In genomic region chr10:80560621-80561020, GRCm38 (mm10) we compare ENCODE assay signal across 8 mouse cellular contexts. TPM values are rescaled to one million over a fixed set of nuclear protein-coding genes. Genes with fewer than 3 reads are reported as not detected.
DNase-seq lines count a peak whose midpoint lies in the region; ATAC-seq and TF ChIP-seq lines count a peak whose summit lies in the region.

No protein-coding gene starts in this region.

- peak overlapping the region; percentile 93 for H3K9ac ChIP-seq in lung, postnatal 0 days (replicated peaks; ENCODE audit: low read depth)

- peak overlapping the region; percentile 99 for H3K4me3 ChIP-seq in lung, postnatal 0 days (ENCODE audit: low read depth, low read length)
- H3K4me3 ChIP-seq in forebrain, embryonic 10.5 days: peak overlapping the region; percentile 79
- peak overlapping the region; percentile 89 for H3K4me3 ChIP-seq in limb, embryonic 10.5 days
- H3K4me3 ChIP-seq in small intestine, adult 2 months (ENCODE audit: low read depth, low read length): peak overlapping the region; percentile 86

- no peaks in the 10 kb centered on the region for H3K36me3 ChIP-seq in lung, postnatal 0 days (ENCODE audit: insufficient read depth, low read length)
- H3K36me3 ChIP-seq in forebrain, embryonic 10.5 days (replicated peaks): peaks cover 10% of the 10 kb centered on the region; the same call in 1 of the 2 replicates
- peaks cover 21% of the 10 kb centered on the region for H3K36me3 ChIP-seq in limb, embryonic 10.5 days
- H3K36me3 ChIP-seq in small intestine, adult 2 months (ENCODE audit: control insufficient read depth, insufficient read depth, low read length): no peaks in the 10 kb centered on the region

- H3K4me2 ChIP-seq in lung, postnatal 0 days (replicated peaks; ENCODE audit: low read depth, low read length): peak overlapping the region; percentile 79

- TF ChIP-seq EP300 in lung, postnatal 0 days (IDR thresholded peaks at IDR 0.05): no peak

- ATAC-seq in lung, postnatal 0 days: no peak

- WGBS in lung, postnatal 0 days: 1% methylated on average over 13 of the region's 13 CpGs
- 2% methylated on average over 13 of the region's 13 CpGs for WGBS in forebrain, embryonic 10.5 days
- WGBS in limb, embryonic 10.5 days: 1% methylated on average over 13 of the region's 13 CpGs
- 1% methylated on average over 13 of the region's 13 CpGs for WGBS in small intestine, adult 2 months

- no peaks in the 10 kb centered on the region for H3K27me3 ChIP-seq in lung, postnatal 0 days (replicated peaks; ENCODE audit: insufficient read depth, low read length)
- H3K27me3 ChIP-seq in forebrain, embryonic 10.5 days (ENCODE audit: poor library complexity, severe bottlenecking): no peaks in the 10 kb centered on the region
- no peaks in the 10 kb centered on the region for H3K27me3 ChIP-seq in limb, embryonic 10.5 days (ENCODE audit: low read depth, poor library complexity, severe bottlenecking)
- no peaks in the 10 kb centered on the region for H3K27me3 ChIP-seq in small intestine, adult 2 months (ENCODE audit: control insufficient read depth, insufficient read depth, low read length)

- DNase-seq in lung, postnatal 0 days (ENCODE audit: low spot score): peak; percentile 50
- no peak for DNase-seq in lung, postnatal 36 days
- DNase-seq in forebrain, embryonic 10.5 days (ENCODE audit: extremely low spot score, low spot score): no peak
- no peak for DNase-seq in limb, embryonic 10.5 days (ENCODE audit: low spot score)
- DNase-seq in thymus, adult 18-20 months: no peak
- no peak for DNase-seq in urinary bladder, postnatal 25 days (ENCODE audit: low spot score)
- no peak for DNase-seq in Muller cell, postnatal 12 days (ENCODE audit: inconsistent ontology term)

- no peak for TF ChIP-seq POLR2A in small intestine, adult 2 months (IDR thresholded peaks at IDR 0.05; ENCODE audit: low read depth, low read length)

- H3K4me1 ChIP-seq in lung, postnatal 0 days (ENCODE audit: insufficient read depth, low read depth, low read length): peaks cover 23% of the 10 kb centered on the region; the same call in 1 of the 2 replicates
- H3K4me1 ChIP-seq in forebrain, embryonic 10.5 days: peaks cover 51% of the 10 kb centered on the region
- peaks cover 41% of the 10 kb centered on the region for H3K4me1 ChIP-seq in limb, embryonic 10.5 days
- peaks cover 14% of the 10 kb centered on the region for H3K4me1 ChIP-seq in small intestine, adult 2 months (ENCODE audit: control insufficient read depth, insufficient read depth, insufficient read length, low read length)

- no peaks in the 10 kb centered on the region for H3K9me3 ChIP-seq in lung, postnatal 0 days (ENCODE audit: low read length)
- H3K9me3 ChIP-seq in forebrain, embryonic 10.5 days: no peaks in the 10 kb centered on the region
- no peaks in the 10 kb centered on the region for H3K9me3 ChIP-seq in limb, embryonic 10.5 days (replicated peaks)

- H3K27ac ChIP-seq in lung, postnatal 0 days (ENCODE audit: low read length): no peak overlapping the region
- peak overlapping the region; percentile 95 for H3K27ac ChIP-seq in forebrain, embryonic 10.5 days
- H3K27ac ChIP-seq in limb, embryonic 10.5 days: peak overlapping the region; percentile 98
- peak overlapping the region; percentile 39 for H3K27ac ChIP-seq in small intestine, adult 2 months (ENCODE audit: insufficient read depth, low read depth, low read length)

- TF ChIP-seq CTCF in lung, postnatal 0 days (IDR thresholded peaks at IDR 0.05): no peak
- TF ChIP-seq CTCF in small intestine, adult 2 months (IDR thresholded peaks at IDR 0.05; ENCODE audit: extremely low read depth, insufficient read length, insufficient replicate concordance, low read depth, low read length): no peak

RNA-seq across cellular contexts. Expression of gene Rexo1, which starts 0.7 kb away (rescaled TPM):
- 12.9 TPM in 2 replicates for polyA plus RNA-seq in lung, postnatal 0 days (2015; fragmentation: Nextera tagmentation; extraction: Ambion mirVana)
- polyA plus RNA-seq in forebrain, embryonic 10.5 days (2016; fragmentation: Nextera tagmentation; extraction: Ambion mirVana): 32.8 and 34.8 TPM in 2 replicates
- 40.8 and 42.6 TPM in 2 replicates for polyA plus RNA-seq in limb, embryonic 10.5 days (2016; fragmentation: Nextera tagmentation; extraction: Ambion mirVana)
- 33.1 and 63.7 TPM in 2 replicates for polyA plus RNA-seq in small intestine, adult 2 months (2012; rRNA removed)

RNA-seq across cellular contexts. Expression of gene Klf16, which starts 16.5 kb away (rescaled TPM):
- polyA plus RNA-seq in lung, postnatal 0 days (2015; fragmentation: Nextera tagmentation; extraction: Ambion mirVana): 7.1 and 7.2 TPM in 2 replicates
- 7.4 and 7.5 TPM in 2 replicates for polyA plus RNA-seq in forebrain, embryonic 10.5 days (2016; fragmentation: Nextera tagmentation; extraction: Ambion mirVana)
- 8.7 and 11.3 TPM in 2 replicates for polyA plus RNA-seq in limb, embryonic 10.5 days (2016; fragmentation: Nextera tagmentation; extraction: Ambion mirVana)
- 18.4 and 33.2 TPM in 2 replicates for polyA plus RNA-seq in small intestine, adult 2 months (2012; rRNA removed)

RNA-seq across cellular contexts. Expression of gene Atp8b3, which starts 21.7 kb away (rescaled TPM):
- 0.04 and 0.10 TPM in 2 replicates for polyA plus RNA-seq in lung, postnatal 0 days (2015; fragmentation: Nextera tagmentation; extraction: Ambion mirVana)
- polyA plus RNA-seq in forebrain, embryonic 10.5 days (2016; fragmentation: Nextera tagmentation; extraction: Ambion mirVana): 0.51 and 0.71 TPM in 2 replicates
- 0.26 and 0.53 TPM in 2 replicates for polyA plus RNA-seq in limb, embryonic 10.5 days (2016; fragmentation: Nextera tagmentation; extraction: Ambion mirVana)
- polyA plus RNA-seq in small intestine, adult 2 months (2012; rRNA removed): not detected in 2 replicates

RNA-seq across cellular contexts. Expression of gene Abhd17a, which starts 29.5 kb away (rescaled TPM):
- polyA plus RNA-seq in lung, postnatal 0 days (2015; fragmentation: Nextera tagmentation; extraction: Ambion mirVana): 105 and 106 TPM in 2 replicates
- polyA plus RNA-seq in forebrain, embryonic 10.5 days (2016; fragmentation: Nextera tagmentation; extraction: Ambion mirVana): 71.8 and 75.5 TPM in 2 replicates
- 104 and 108 TPM in 2 replicates for polyA plus RNA-seq in limb, embryonic 10.5 days (2016; fragmentation: Nextera tagmentation; extraction: Ambion mirVana)
- 381 and 644 TPM in 2 replicates for polyA plus RNA-seq in small intestine, adult 2 months (2012; rRNA removed)

RNA-seq across cellular contexts. Expression of gene Scamp4, which starts 42.1 kb away (rescaled TPM):
- 56.9 and 59.3 TPM in 2 replicates for polyA plus RNA-seq in lung, postnatal 0 days (2015; fragmentation: Nextera tagmentation; extraction: Ambion mirVana)
- polyA plus RNA-seq in forebrain, embryonic 10.5 days (2016; fragmentation: Nextera tagmentation; extraction: Ambion mirVana): 91.5 and 93.0 TPM in 2 replicates
- 87.8 and 92.2 TPM in 2 replicates for polyA plus RNA-seq in limb, embryonic 10.5 days (2016; fragmentation: Nextera tagmentation; extraction: Ambion mirVana)
- polyA plus RNA-seq in small intestine, adult 2 months (2012; rRNA removed): 84.0 and 130 TPM in 2 replicates
